Mouse (Mus musculus) lung, postnatal 36 days (tissue): Measurements from ENCODE around the gene Cenpc1.

Experiments used
- DNase-seq: peaks from one replicate; pipeline ENCODE4 v3.0.0; 2022; ENCODE audit warnings: mixed read lengths

Gene Cenpc1

GRCm38 (mm10) chr5:85994551-85994950 is 70.8 kb downstream of the Cenpc1 start:
- no peak for DNase-seq

DNA sequence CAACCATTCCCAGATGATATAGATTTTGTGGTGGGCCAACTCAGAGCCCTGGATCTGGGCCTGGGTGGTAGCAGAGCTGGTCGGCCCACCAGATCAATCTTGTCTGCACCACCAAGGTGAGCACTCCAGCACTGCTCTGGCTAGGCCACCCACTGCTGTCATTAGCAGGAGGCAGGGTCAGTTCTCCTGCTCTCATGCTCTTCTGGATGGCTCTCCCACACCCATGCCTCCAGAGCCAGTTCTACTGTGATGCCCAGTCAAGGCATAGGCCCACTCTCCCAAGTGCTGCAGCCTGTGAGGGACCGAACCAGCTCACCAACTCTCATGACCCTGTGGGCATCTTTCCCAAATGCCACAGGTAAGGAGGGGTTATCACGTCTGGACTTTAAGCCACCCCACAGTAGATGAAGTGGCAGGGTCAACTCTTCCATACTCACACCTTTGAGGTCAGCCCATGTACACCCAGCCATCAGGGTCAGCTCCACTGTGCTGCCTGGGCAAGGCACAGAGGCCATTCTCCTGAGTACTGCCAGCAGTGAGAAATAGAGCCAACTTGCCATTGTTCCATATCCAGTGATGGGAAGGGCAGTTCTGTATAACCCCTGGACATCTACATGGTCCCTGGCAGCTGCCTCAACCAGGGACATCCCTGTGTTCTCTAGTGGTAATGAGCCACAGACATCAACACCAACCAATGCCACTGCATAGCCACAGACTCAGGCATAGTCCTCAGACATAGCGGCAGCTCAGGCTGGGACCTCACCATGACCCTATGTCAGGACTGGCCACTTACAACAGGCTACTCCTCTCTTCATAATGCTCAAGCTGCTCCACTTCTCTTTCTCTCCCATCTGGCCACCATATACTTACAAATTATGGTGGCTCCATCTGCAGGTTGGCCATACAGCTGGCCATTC is 72.3 kb downstream of the Cenpc1 start:
- no peak for DNase-seq

DNA sequence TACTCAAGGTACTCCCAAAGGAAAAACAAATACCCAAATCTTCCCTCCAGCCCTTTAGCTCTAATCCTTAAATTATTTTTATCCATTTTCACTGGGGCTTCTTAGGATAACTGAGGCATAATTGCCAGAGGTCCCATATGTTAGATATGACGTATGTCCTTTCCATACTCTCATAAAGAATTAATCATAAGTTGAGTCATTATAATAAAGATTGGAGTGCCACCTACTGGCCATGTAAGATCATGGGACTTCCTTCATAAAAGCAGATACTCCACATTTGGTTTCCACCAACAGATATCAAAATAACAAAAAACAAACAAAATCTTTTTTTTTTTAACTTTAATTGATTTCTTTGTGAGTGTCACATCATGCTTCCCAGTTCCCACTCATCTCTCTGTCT is 73.3 kb downstream of the Cenpc1 start:
- DNase-seq: peak; percentile 15

DNA sequence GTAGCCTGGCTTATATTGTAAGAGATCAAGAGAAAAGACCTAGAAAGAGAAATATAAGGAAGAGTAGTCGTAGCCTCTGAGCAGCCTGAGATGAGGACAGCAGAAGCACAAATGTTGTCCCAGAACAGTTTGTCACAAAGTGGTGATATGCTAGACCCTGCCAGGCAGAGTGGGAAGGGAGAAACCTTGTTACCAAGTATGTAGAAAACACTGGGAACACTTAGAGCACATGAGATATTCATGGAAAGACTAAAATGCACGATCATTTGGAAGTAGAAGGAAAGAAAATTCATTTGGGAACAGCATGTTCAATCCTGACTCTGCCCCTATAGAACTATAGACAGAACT is 77.9 kb downstream of the Cenpc1 start:
- no peak for DNase-seq

- no peak for DNase-seq
Observed at GRCm38 (mm10) chr5:85986734-85987515, 78.5 kb downstream of the Cenpc1 start.

DNA sequence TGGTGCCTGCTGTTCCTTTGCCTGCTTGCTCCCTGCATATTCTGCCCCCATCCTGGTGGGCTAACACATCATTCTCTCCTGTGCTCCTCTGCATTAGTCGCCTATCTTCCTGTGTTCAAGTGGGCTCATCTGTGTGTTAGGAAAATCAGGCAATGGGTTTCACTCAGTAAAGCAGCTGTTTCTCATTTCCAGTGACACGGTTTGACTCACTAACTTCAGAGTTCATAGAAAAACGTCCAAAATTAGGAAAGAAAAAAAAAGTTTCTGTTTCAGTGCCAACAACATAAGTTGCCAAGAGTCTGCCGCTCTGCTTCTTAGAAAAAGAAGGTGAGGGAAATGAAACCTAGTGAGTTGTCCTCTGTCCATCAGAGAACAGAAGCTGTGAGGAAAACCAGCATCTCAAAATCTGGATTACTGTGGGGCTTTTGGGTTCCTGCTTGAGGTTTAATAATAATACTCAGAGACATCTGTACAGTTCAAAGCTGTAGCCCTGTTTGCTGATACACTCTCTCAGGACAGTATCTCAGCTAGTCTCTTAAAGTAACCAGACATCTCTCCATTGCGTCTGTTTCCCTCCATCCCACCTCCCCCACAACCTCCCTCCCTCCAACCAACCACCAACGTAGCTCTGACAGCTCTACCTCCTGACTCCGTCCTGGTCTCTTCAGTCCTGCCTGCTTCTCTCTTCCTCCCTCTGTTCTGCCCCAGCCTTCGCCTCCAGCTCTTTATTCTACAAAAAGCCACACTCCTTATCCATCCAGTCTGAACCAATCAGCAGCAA is 87.5 kb downstream of the Cenpc1 start:
- DNase-seq: no peak

GRCm38 (mm10) chr5:85962791-85963190 is 102.6 kb downstream of the Cenpc1 start:
- DNase-seq: no peak
